Comparison of ENCODE assay signal across 12 mouse cellular contexts in genomic region chr16:89827496-89828125, GRCm38 (mm10).
DNase-seq lines count a peak whose midpoint lies in the region; ATAC-seq lines count a peak whose summit lies in the region.
"Had no signal": no experiment of that assay in that cellular context is flagged by ENCODE, and none has a peak within 500 bp of the region (broad histone marks: within the 10 kb centered on the region; RNA-seq: fewer than 3 reads in every experiment).

No protein-coding gene starts in this region.

- intact Hi-C loops in heart, postnatal 14 days (cut with DNase I), result no loop called here

- H3K4me2 ChIP-seq in heart, embryonic 13.5 days, result no peak overlapping the region
- H3K4me2 ChIP-seq in kidney, embryonic 16.5 days (replicated peaks; ENCODE audit: low read depth, low read length), result no peak overlapping the region
- H3K4me2 ChIP-seq: liver, embryonic 13.5 days had no signal

- H3K9ac ChIP-seq in heart, embryonic 13.5 days, result peak overlapping the region; percentile 42
- no peak overlapping the region for H3K9ac ChIP-seq in kidney, embryonic 16.5 days (replicated peaks; ENCODE audit: low read length)
- H3K9ac ChIP-seq: liver, embryonic 13.5 days had no signal

- no peak for DNase-seq in heart, postnatal 14 days
- peak; percentile 55 for DNase-seq in CD4-positive, CD25-positive, alpha-beta regulatory T cell, adult 2 months (ENCODE audit: low read depth, low spot score)
- no peak for DNase-seq in embryonic facial prominence, embryonic 10.5 days (ENCODE audit: low spot score)
- DNase-seq in cerebellum, adult 11-12 months, result no peak
- no peak for DNase-seq in adrenal gland, adult 18-20 months (ENCODE audit: low spot score in 2 of 2)
- DNase-seq: adrenal gland, adult 2 months; cerebellum, adult 9-10 months; heart, postnatal 36 days; liver, embryonic 13.5 days had no signal

- WGBS in heart, embryonic 13.5 days, result 49% methylated on average over 17 of the region's 17 CpGs
- 76% methylated on average over 17 of the region's 17 CpGs for WGBS in embryonic facial prominence, embryonic 10.5 days
- WGBS in kidney, embryonic 16.5 days, result 75% methylated on average over 17 of the region's 17 CpGs

- no peak for ATAC-seq in heart, embryonic 13.5 days (ENCODE audit: extremely low read depth, insufficient number of reproducible peaks, low FRiP score, low TSS enrichment)
- 0 out of 2 replicates have a peak, but pooled peaks have one; percentile 34 for ATAC-seq in megakaryocyte, adult 5-6 weeks (ENCODE audit: poor library complexity, severe bottlenecking)
- no peak for ATAC-seq in kidney, embryonic 16.5 days (ENCODE audit: low FRiP score, low TSS enrichment)

- no peak overlapping the region for H3K4me3 ChIP-seq in heart, embryonic 13.5 days
- H3K4me3 ChIP-seq in embryonic facial prominence, embryonic 10.5 days, result no peak overlapping the region
- H3K4me3 ChIP-seq in kidney, embryonic 16.5 days (ENCODE audit: low read length), result no peak overlapping the region
- H3K4me3 ChIP-seq: liver, embryonic 13.5 days had no signal

- H3K27me3 ChIP-seq in heart, embryonic 13.5 days (replicated peaks), result no peaks in the 10 kb centered on the region
- H3K27me3 ChIP-seq in embryonic facial prominence, embryonic 10.5 days (replicated peaks; ENCODE audit: low read depth, poor library complexity, severe bottlenecking), result no peaks in the 10 kb centered on the region
- H3K27me3 ChIP-seq in kidney, embryonic 16.5 days (ENCODE audit: insufficient read depth, low read length), result no peaks in the 10 kb centered on the region
- H3K27me3 ChIP-seq: liver, embryonic 13.5 days had no signal

- peaks cover 5% of the 10 kb centered on the region; the same call in 1 of the 2 replicates for H3K36me3 ChIP-seq in heart, embryonic 13.5 days
- peaks cover 21% of the 10 kb centered on the region for H3K36me3 ChIP-seq in embryonic facial prominence, embryonic 10.5 days (replicated peaks)
- H3K36me3 ChIP-seq in kidney, embryonic 16.5 days (ENCODE audit: insufficient read depth, low read length), result no peaks in the 10 kb centered on the region
- H3K36me3 ChIP-seq: liver, embryonic 13.5 days had no signal

- peak overlapping the region; percentile 13; the same call in 1 of the 2 replicates for H3K27ac ChIP-seq in heart, embryonic 13.5 days (replicated peaks)
- peak overlapping the region; percentile 48 for H3K27ac ChIP-seq in embryonic facial prominence, embryonic 10.5 days (replicated peaks)
- H3K27ac ChIP-seq in kidney, embryonic 16.5 days (ENCODE audit: low read length), result no peak overlapping the region
- H3K27ac ChIP-seq: liver, embryonic 13.5 days had no signal

- H3K9me3 ChIP-seq in heart, embryonic 13.5 days, result no peaks in the 10 kb centered on the region
- no peaks in the 10 kb centered on the region for H3K9me3 ChIP-seq in embryonic facial prominence, embryonic 10.5 days
- no peaks in the 10 kb centered on the region for H3K9me3 ChIP-seq in kidney, embryonic 16.5 days (ENCODE audit: low read length)
- H3K9me3 ChIP-seq: liver, embryonic 13.5 days had no signal

- H3K4me1 ChIP-seq in heart, embryonic 13.5 days, result peaks cover 58% of the 10 kb centered on the region
- peaks cover 25% of the 10 kb centered on the region for H3K4me1 ChIP-seq in embryonic facial prominence, embryonic 10.5 days
- no peaks in the 10 kb centered on the region for H3K4me1 ChIP-seq in kidney, embryonic 16.5 days (ENCODE audit: insufficient read depth, low read length)
